Mouse (Mus musculus): ENCODE data around the gene Ubl7.

The Ubl7 gene

DNA sequence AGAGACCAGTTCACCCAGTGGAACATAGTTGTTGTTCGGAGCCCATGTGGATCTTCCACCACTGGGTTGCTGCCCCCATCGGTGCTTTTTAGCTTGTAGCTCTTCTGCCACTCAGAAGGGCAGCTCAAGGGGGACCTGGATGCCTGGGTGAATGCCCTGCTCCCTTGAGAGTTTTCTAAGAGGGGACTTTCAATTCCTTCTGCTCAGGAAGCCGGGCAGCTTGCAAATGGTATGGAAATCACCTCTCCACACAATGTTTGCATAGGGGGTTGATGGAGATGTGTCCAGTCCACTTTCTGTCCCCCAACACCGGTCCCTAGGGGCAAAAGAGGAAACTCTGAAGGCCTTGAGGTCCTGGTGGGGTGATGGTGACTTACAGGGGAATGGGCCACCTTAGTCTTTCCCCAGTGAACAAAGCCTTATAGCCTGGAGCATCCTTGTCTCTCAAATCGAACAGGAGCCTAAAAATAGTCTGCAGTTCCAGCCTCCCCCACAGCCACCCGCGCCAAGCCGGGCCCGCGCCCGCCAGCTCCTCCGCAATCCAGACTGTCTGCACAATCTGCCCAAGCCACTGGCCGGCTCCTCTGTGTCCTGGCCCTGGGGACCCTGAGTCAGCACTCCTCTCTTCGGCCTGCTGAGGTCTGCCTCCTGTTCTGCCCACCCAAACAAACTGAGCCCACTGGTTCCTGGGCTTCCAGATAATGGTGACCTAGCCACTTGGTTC, 56.6 kb downstream of the Ubl7 start:
- no peak for DNase-seq (ENCODE audit: low spot score)

DNA sequence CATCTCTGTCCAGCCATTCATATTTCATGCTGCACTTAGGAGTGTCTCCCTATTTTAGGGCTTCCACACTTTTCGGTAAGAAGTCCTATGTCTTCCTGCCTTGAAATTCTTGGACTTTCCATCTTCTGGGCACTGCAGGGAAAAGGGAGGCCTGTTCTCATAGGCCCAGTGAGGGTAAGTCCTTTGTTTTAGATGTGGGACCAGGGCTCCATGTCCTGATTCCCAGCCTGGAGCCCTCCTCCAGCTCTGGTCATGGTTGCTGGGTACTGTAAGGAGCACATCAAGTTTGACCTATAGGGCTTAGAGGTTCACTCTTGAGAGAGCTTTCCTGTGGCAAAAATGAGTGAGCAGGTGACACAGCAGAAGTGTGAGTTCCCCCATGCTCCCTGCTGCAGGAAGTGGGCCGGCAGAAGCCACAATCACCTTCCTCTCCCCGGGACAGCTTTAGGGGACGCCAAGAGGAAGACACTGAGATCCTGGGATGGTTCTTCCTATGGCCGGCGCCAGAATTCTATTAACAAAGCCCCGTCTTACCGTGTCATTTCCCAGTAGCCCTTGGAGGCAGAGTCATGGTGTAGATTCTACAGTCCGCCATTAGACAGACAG, 57.5 kb downstream of the Ubl7 start:
- DNase-seq (ENCODE audit: low spot score): no peak

DNA sequence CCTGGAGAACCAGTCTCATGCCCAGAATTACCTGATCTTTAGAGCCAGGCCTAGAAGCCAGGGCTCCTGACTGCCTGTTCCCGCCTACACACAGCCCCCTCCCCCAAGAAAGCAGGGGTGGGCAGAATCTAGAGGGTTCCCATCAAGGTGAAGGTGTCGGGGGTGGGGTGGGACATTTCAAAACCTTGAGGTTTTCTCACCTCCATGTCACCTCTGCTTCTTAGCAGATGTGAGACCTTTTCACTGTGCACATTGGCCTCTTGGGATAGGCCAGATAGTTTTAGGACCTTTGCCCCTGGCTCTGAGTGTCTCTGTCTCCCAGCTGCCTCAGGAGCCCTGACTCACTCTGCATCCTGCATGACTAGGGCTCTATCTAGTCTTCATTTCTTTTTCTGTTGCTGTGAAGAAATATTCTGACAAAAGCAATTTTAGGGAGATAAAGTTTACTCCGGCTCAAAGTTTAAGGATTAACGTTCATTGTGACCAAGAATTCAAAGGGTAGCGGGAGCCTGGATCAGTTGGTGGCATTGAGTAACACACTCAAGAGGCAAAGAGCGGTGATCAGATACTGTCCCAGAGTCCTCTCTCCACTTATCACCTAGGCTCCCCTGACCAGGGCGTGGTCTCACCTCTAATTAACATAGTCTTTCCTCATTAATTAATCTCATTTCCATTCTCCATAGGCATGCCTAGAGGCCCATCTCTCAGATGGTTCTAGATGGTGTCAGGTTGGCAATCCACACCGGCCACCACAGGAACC, 58.2 kb downstream of the Ubl7 start:
- no peak for DNase-seq (ENCODE audit: low spot score)

DNA sequence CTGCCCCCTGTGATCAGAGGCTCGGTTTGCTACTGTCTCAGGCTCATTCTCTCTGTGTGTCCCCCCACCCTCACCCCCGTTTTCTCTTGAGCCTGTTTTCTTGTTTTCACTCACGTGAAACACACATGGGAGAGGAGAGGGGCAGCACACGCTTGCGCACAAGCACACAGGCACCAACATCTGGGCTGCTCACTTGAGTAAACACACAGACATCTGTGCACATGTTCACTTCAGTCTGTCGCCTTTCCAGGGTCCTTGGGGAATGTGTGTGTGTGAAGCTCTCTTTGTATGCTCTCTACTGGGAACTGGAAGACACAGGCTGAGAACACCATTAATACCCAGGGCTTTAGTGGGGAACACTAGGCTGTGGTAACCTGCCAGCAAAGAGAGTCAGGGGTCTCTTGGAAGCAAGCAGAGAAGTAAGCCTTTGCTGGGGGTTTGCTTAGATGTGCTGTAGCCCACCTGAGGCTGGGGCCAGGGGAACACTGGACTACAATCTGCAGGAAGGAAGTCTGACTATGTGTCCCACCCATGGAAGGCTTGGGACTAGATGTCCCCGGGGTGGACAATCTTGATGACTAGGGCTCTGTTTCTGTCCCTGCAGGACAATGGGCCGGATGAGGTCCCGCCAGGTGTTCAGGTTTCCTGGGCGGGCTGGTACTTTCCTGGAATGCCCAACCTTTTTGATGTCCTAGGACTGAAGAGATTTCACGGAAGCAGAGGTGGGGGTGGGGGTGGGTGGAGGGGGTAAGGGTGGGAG, 59.1 kb downstream of the Ubl7 start:
- DNase-seq (ENCODE audit: low spot score): no peak

DNA sequence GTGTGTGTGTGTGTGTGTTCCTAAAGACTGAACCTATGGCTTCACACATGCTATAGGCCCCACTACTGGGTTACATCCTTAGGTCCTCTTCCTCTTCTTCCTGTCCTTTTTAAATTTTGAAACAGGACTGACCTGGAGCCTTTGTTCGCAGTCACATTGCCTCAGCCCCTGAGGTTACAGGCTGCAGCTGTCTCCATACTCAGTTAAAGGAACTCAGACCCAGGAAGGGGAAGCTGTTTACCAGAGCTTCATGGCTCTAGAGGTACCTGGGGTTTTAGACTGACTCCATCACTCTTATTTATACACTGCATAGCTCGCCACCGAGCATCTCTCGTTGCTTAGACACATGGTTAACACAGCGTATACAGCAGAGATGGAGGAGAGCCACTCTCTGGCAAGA, 60.6 kb downstream of the Ubl7 start:
- no peak for DNase-seq (ENCODE audit: low spot score)

DNA sequence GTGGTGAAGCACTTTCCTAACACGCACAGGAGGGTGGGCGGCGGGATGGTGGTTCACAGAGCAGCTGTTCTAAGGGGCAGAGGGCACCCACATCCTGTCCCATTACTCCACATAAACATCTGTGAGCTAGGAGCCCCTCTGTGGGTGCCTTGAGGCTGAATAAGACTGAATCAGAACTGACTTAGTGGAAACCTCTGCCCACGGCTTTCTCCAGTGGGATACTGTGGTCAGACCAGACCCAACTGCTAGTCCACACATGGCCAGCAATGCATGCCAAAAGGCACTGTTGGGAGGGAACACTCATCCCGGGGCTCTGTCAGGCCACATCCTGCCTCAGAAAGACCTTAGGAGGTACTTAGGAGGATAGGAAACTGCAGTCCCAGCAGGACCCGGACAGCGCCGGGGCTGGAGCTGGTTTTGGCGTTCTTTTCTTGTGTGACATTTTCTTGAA, 61.4 kb downstream of the Ubl7 start:
- DNase-seq (ENCODE audit: low spot score): no peak

DNA sequence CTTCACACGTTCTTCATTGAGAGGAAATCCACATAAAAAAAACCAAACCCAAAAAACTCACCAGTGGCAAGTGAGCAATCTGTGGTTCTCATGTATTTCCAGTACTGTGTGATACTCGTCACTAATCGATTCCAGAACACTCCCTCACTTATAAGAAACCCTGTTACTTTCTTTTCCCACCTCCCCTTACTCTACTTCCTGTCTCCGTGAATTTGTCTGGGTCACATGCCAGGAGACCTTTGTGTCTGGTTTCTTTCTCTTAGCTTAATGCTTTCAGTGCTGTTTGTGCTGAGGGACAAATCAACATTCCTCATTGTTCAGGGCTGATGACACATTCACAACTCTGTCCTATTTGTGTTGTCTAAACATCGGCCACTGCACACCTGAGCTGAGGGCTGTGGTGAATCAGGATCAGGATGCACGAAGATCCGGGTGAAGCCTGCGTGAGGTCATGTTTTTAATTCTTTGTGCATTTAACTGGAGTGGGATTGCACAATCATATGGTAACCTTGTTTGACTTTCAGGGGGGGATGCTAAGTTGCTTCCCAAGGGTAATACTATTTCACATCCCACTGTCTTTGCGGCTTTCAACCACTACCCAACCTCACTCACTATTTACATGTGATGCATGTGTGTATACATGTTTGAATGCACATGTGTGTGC, 62.1 kb downstream of the Ubl7 start:
- peak; percentile 25 for DNase-seq (ENCODE audit: low spot score)

DNA sequence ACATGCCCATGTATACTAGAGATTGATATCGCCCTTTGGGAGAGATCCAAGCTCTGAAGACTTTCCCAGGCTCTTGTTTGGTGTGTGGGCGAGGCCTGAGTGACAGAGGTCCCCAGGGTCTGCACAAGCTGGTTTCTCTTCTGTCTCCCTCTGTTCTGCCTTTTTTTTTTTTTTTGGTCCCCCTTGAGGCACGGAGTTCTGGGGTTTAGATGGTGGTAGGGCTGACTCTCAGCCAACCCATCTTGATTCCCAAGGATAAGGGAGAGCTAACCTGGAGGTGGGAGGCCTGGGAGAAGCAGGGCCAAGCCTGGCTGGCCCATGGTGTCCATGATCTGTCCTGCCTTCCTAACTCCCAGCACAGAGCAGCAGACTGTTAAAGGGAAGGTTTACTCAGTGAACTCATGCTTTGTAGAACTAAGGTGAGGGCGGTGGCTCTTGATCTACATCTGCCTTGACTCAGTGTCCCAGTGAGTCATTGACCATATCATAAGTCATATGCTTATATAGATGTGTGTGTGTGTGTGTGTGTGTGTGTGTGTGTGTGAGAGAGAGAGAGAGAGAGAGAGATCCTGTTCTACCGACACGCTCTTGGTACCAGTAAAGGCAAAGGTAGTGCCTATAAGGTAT, 62.8 kb downstream of the Ubl7 start:
- DNase-seq (ENCODE audit: low spot score): no peak

DNA sequence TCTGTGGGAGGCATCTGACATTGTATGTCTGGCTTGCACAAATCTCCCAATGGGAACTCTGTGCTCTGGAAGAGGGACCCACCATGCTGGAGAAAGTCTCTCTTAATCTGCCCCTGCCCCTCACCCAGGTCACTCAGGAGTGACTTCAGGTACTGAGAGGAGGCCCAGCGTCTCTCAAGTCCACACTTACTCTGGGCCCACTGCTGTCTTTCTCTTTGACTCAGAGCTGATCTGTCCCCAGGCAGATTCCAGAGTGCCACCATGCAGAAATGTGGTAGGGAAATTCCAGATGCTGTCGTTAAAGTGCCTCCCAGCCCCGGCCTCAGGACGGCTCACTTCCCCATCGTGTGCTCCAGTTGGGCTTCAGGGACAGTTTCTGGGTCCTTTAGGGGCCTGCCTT, 63.4 kb downstream of the Ubl7 start:
- no peak for DNase-seq (ENCODE audit: low spot score)

DNA sequence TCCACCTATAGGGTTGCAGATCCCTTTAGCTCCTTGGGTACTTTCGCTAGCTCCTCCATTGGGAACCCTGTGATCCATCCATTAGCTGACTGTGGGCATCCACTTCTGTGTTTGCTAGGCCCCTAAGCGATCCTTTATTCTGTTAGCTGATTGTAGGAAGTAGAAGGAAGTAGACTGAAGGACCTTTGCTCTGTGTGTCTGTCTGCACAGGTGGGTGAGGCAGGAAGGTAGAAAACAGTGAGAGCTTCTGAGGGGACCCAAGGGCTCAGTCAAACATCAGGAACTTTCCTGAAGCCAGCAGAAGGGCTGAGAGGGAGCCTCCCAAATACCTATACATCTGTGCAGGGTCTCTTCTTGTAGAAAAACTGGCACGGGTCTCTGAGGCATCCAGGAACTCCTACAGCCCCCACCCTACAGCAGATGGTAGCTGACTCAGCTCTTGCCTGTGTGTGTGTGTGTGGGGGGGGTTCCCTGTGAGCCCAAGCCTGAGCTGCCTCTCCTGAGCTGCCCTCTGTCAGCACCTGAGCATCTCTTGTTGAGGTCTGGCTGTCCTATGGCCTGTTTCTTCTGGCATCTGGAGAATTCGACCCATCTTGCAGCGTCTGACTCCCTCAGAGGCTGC, 64.5 kb downstream of the Ubl7 start:
- no peak for DNase-seq (ENCODE audit: low spot score)

DNA sequence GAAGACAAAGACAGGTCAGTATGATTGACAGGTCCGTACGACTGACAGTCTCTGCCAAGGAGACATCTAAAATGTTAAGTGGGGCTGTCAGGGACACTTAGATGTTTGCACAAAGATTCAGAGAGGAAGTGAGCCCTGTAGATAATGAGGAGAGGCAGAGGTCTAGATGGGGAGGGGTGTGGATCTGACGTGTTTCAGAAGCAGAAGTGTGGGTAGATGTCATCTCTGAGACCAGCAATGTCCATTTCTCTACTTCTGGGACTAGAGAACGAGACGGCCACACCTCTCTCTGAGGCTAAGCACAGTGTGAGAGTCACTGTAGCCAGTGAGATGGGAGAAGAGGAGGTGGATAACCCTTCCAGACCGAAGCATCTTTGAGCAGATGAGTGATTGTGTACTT, 67.2 kb downstream of the Ubl7 start:
- DNase-seq (ENCODE audit: low spot score): no peak

DNA sequence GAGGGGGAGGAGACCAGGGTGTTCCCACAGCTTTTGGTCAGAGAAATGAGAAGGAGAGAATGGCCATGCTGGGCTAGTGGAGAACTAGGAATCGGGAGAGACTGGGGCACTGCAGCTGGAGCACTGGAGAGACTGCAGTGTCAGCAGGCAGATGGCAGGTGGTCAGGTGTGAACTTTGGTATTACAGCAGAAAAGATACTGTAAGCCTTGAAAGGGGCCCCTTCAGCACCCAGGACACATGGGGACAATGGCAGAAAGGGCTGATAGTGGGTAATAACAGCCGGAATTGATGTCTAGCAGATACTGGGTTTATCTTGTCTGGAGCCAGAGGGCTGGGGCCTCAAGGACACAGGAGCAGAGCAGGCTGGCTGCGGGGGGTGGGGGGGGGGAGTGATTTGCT, 68.1 kb downstream of the Ubl7 start:
- DNase-seq (ENCODE audit: low spot score): no peak

All from embryo, embryonic 10 days (tissue).